Mouse (Mus musculus) ovary, postnatal 14 days (tissue): ENCODE results near the gene Znhit3.

Experiments
- DNase-seq: peaks from one replicate; pipeline ENCODE4 v3.0.0; 2022; ENCODE audit warnings: low spot score

The Znhit3 gene

DNA sequence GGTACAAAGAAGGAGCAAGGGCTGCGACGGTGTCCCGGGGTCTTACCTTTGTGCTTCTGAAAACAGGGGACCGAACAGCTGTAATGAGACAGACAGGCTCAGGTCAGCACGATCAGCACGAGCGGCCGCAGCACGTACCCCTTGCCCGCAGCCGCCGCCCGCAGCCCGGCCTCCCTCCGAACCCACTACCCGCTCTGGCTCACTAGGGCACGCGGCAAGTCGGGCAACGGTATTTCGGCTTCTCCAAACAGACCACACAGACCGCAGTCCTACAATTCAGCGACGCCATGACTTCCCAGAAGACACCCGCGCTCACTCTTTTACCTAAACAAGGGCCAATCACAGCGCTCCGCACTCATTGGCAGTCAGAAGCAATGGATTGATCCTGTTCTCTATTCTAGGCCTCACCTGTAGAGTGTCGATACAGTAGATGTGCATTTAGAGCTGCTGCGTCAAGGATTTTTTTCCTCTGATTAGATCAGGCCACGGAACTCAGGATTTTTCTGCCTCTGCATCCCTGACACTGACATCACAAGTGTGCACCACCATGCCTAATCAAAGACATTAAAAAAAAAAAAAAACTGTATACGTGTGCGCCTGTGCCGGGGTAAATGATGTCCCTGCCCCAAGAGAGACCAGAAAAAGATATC lies at the start of gene Znhit3:
TSS of gene Znhit3 (minus strand) at position 314 of the 650 bp plus-strand sequence.
- peak; percentile 72 for DNase-seq

DNA sequence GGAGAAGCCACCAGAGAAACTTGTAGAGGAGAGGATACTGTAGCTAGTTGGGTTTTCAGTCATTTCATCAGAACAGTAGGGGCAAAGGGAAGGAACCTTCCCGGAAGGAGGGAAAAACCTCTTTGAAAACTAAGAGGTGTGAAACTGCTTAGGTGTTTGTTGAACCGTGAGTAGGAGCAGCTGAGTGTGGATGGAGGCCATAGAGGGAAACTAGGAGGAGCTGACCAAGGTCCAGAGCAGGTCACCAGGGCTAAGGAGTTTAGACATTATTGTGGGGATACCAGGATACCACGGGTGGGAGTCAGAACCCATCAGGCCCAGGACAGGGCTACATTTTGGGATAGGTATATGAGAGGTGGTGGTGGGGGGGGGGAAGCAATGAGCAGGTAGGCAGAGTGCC lies 47.4 kb upstream of the Znhit3 start:
- no peak for DNase-seq

DNA sequence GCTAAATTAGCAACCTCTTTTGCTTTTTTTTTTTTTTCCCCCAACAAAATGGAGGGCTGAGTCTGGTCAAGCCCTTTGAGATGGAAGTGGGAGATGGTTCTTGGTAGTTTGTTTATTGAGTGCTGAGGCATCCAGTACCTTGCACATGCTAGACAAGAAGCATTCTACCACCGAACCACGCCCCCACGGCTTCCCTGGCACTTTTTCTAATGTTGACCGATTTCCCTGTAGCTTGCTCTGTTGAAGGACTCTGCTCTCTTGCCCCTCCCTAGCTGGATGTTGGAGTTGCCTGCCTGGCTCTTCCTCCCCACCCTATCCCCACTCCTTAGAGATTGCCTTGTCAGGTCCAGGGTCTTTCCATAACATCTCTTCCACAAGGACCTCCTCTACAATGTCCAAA lies 46.4 kb upstream of the Znhit3 start:
- DNase-seq = no peak

DNA sequence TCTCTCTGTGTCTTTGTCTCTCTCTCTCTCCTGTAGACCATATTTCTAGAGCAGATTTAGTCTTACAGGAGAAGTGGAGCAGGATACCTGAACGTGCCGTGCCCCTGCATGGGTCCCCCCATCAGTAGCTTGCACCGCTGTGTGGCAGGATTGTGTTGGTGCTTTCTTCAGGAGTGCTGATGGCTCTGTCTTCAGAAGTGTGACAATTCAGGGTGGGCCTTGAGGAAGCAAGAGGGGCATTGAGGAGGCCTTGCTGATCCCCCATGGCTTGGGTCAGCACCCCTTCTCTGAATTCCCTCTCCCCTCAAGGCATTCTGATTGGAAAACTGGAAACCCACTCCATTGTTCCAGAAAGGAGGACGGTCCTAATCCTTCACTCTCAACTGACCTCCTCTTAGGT lies 45.4 kb upstream of the Znhit3 start:
- DNase-seq = no peak

DNA sequence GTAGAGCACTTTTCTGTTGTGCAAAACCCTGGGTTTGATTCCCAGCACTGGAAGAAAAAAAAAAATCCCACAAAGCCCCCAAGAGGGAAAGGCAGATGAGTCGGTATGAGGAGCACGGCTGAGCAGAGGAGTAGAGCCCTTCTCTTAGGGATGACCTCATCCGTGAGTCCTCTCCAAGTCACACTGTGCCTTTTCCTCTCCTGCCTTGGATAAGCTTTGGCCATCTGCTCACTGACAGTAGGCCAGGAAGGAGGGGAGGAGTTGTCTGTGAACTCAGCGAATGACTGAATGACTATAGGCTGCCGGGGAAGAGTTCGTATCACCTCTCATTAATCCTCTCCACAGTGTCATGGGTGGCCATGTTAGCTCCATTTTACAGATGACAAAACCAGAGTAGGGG lies 44.6 kb upstream of the Znhit3 start:
- no peak for DNase-seq

DNA sequence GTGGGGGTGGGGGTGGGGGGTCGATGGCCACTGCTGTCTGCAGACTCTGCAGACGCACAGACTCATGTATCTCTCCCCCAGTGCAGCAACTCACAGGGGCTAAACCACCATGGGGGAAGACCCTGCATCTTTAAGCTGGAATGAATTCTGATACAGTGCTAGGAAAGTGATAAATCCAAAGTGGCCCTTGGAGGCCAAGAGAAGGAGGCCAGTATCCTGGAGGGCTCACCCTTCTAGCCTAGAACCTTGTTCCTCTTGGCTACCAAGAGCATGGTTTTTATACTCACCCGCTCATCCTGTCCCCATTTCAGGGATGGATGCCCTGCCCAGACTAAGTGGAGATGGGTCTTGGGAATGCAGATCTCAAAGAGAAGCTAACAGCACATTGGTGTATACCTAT lies 44.1 kb upstream of the Znhit3 start:
- no peak for DNase-seq

DNA sequence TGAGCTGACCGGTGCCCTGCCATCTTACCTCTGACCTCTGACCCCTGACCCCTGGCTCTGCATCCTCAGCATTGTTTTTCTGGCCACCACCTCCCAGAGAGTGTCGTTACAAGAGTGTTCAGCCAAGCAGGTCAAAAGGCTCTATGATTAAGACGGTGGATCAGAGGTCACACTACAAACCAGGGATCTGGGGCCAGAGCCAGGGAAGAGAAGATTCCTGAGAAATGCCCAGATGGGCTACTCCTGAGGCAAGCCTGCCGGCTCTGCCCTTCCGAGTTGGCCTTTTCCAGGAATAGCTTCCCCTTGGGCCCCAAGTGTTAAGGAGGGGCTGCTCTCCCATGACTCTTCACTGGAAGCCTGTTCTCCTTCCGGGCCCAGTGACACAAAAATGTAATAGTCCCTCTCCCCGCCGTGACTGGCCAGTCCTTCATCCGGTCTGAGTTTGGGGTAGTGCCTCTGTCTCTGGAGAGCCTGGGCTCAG lies 43.6 kb upstream of the Znhit3 start:
- DNase-seq = no peak

DNA sequence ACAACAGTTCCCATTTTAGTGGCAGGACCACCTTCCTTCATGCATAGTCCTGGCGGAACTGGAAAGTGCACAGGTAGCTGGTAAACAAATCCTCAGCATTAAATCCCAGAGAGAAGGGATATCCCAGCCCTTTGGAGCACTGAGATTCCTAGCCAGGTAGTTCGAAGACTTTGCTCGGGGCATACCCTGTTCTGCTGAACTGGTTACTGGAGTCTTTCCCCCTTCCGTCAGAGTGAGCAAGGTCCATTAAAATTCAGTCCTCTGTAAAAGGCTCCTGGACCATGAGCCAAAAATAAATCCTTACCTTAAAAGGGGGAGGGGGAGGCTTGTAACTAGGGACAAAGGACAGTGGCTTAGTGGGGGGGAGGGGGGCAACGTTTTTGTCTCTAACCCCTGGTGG lies 43.0 kb upstream of the Znhit3 start:
- no peak for DNase-seq

DNA sequence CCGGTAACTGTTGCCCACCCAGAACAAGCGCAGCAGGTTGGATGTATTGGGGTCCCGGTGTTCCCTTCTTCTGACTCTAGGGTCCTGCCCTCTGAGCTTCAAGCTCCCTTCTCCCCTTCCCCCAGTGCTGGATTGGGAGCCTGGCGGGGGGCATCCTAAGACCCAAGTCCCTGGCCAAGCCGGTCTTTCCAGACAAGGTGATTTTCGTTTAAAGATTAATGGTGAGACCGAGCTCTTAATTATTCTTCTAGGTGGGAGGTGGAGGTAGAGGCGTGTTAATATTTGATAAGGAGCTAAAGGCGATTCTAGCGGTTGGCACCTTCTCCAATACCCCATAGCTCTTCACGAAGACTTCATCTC lies 42.1 kb upstream of the Znhit3 start:
- DNase-seq = no peak

DNA sequence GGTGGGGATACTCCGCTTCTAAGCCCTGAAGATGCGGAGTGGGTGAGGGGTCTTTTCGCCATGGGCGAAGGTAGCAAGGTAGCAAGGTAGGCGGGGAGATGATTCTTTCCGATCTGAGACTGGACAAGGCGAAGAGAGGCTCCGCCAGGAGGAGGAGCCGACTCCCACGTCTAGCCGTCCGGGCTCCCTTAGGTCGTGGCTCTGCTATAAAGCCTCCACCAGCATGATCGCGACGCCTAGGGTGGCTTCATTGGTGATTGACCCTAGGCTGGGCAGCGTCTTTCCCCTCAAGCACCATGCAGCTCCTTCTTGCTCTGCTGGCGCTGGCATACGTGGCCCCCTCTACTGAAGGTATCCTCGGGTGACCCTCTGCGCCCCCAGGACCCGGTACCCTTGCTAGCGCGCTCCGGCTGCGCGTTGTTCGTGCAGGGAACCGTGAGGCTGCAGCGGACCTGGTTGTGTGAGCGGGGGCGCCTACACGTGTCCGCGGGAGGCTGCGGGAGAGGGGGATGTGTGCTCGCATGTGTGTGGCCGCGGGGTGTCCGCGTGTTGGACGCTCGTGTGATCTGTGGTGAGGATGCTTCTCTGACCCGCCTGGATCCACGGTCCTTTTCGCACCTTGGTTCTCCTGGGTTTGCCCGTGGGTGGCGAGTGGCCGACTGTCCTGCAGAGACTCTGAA lies 41.6 kb upstream of the Znhit3 start, which contains the start of gene Car4:
TSS of gene Car4 (plus strand) at position 196 of the 680 bp plus-strand sequence.
- DNase-seq = no peak

DNA sequence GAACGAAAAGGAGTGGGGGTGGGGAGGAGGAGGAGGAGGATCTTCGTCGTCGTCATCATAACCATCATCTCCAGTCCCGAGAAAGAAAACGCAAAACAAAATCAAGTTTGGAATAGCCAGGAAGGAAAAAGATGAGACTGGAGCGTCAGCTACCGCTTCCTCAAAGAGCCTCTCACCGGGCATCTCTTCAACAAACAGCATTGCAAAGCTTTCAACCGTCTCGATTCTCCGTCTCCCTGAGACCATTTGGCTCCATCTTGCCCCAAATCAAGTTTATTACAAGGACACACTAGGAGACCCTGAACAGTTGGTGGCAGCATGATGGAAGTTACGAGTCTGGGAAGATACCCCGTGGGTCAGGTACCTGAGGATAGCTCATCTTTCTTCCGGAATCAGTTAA lies 41.0 kb upstream of the Znhit3 start:
- no peak for DNase-seq

DNA sequence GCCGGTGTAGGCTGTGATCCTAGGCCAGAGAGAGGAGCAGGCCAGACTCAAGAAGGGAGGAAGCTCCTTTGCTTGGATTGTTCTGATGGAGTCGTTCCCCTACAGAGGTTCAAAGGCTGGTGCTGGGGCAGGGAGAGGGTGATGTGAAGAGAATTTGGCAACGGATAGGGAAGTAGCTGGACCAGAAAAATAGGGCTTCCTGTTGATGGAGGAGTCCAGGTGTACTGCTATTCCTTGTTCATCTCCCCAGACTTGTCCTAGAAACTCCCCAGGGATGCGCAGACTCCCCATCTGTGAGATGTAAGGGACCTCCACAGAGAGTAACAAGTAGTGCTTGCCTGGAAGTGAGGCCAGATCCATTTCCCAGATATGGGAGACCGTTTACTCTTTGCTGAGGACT lies 40.2 kb upstream of the Znhit3 start:
- no peak for DNase-seq

DNA sequence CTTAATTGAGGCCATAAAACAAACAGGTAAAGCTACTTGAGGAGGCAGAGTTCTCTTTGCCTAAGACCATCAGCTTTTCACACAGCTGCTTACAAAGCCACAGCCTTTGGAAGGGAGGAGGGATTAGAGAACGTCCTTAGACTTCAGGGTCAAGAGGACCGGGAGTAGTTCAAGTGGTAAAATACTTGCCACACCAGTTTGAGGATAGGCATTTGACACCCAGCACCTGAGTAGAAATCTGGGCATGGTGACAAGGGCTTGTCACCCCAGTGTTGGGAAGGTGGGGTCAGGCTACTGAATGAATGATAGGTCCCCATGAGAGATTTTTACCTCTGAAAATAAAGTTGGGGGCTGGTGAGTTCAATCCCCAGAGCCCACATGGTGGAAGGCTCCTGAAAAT lies 36.4 kb upstream of the Znhit3 start:
- no peak for DNase-seq

DNA sequence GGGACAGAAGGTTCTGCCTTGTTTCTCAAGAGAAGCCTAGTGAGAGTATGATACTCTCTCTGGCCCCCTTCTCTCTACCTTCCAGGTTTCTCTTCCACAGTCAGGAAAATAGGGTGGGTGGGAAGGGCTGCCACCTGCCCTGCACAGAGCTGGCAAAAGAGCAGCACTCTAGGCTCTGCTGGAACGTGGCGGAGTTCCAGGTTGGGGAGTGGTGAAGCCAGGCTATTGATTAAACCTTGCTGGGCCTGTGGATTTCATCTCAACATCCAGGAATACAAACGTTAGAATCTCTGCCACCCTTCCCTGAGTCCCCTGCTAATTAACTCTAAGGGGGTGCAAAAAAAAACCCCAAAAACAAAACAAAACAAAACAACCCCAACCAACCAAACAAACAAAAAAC lies 32.4 kb upstream of the Znhit3 start:
- DNase-seq = no peak

DNA sequence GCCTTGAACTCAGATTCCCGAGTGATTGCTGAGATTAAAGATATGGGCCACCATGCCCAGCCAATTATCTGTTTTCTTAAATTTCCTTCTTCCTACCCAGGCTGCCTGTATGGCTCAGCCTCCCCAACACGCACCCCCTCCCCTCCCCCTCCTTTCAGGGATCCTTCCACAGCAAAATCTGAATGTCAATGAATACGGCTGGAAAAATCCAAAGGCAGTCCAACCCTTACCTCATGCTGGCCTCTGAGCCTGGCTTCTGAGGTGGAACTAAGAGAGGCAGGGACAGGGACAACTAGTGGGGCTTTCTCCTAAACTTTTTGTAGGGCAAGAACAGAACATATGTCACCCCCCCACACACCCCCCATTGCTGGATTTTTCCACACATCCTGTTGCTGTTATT lies 31.9 kb upstream of the Znhit3 start:
- DNase-seq = no peak

DNA sequence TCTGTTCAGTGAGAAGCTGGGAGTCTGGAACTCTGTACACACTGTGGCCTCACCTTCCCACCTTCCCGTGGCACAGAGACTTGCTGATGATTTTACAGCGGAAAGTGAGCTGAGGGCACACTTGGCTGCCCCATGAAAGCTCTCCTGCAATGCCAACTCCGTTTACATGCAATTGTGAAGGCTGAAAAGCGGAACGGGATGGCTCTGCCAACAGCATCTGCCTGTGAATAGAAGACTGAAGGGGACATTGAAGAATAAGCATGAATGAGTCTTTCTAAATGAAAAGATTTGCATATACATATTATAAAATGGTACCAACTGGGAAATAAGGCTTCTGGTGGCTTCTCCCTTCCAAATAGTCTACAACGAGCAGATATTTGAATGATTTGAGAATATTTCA lies 31.0 kb upstream of the Znhit3 start:
- no peak for DNase-seq

DNA sequence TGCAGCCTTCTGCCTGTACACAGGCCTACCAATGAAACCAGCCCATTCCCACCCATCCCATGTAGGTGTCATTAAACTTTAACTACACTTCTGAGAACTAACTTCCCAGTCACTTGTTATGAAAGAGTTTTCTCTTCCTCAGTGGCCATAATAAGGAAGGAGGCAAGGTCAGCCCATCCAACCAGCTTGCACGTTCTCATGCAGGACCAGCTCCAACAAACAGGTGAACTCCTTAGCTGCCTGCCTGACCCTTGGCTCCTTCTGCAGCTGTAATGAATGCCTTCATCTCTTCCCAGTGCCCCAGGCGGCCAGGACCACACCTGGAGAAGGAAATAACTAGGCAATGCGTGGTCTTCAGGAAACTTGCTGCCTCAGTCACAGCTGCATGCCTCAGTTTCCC lies 29.7 kb upstream of the Znhit3 start:
- DNase-seq = no peak

DNA sequence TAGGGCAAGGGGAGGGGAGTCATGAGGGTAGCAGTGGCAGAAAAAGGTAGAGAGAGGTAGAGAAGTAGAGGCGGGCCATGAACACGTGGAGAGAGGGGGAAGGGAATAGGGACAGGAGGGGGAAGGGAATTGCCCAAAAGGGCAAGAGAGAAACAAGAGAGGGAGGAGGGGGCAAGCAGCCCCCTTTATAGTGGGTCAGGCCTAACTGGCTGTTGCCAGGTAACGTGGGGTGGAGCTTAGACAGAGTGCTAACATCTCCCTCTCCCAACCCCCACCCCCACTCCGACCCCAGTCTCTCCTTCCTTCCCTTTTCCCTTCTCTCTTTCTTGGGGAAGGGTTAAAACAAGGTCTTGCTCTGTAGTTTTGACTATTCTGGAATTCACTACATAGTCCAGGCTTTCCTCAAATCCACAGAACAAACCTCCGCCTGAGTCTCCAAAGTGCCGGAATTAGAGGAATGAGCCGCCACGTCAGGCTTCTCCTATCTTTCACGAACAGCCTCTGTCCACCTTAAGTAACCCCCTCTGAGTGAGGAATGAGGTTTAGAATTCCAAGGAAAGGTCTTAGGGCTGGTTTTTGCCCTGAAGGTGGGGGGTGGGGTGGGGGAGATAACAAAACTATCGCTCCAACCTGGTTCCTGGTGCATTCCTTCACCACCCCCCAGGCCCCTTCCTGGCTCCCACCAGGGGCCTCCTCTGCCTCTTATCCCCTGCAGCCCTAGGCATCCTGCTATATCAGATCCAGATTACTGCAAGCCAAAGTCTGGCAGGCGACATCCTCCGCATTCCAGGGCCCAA lies 28.7 kb upstream of the Znhit3 start:
- no peak for DNase-seq

DNA sequence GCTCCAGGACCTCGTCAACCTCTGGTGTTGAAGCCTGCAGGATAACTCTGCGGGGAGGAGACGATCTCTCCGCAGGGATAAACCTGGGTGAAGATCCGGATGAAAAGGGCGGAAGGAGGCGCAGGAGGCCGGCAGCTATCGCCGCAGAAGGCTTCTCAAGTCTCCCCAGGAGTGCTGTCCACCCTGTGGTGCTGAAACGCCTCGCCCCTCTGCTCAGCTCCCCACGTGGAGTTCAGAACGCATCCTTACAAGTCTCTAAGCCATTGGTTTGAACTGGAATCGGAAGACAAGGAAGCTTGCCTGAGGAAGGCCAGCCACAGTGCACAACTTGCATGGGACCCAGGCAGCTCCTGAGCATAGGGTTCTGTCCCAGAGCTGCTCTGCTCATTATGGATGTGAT lies 27.8 kb upstream of the Znhit3 start:
- DNase-seq = peak; percentile 73

DNA sequence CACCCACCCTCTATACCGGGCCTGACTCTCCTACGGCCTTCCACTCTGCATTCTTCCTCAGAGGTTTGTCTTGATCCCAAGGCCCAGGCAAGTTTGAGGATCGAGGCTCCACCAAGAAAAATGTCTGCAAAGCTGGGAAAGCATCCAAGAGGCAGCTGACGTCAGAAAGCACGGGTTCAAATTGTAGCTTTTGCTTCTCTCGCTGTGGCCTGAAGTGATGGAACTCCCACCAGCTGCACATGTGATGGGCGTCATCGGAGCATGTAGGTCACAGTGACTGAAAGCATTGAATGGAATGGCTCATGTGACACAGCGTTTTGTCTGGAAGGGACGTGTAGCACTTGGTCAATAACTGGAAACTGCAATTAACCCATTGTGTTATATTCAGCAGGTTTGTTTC lies 24.0 kb upstream of the Znhit3 start:
- no peak for DNase-seq

DNA sequence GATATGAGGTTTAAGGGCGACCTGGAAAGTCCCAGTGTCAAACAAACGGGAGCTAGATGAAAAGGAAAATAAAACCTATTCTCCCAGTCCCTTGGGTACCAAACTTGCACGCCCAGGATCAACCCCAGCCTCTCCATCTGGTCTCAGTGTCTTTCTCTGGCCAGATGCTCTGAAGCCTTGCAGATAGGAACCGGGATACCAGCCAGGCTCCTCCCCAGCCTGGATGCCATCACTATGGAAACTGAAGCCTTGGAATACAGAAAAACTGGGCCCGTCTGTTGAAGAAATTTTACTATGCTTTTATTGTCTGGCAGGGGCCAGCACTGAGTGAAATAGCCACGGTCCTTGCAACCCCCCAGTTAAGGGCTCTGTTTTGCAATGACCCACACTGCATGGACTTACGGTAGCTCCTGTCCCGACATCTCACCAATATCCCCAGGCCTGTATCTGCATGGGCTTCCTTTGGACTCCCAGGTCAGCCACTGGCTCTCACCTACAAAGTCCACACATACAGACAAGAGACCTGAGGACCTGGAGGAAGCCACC lies 23.4 kb upstream of the Znhit3 start:
- no peak for DNase-seq

DNA sequence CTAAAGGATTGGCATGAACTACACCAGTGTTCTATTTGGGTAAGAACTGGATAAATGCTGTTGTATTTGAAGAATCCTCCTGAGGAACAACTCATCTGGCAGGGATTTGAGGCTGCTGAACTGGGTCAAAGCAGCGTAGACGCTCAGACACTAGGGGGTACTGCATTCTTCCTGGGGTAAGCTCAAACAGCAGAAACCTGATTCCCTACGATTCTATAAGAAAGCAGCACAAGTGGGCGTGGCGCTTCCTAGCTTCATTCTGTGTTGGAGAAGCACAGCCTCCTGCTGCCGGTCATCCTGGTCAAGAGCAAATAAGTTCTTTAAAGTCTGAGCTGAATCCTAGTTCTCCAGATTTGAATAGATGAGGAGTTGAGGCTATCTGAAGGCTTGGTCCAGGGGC lies 16.1 kb upstream of the Znhit3 start:
- no peak for DNase-seq

DNA sequence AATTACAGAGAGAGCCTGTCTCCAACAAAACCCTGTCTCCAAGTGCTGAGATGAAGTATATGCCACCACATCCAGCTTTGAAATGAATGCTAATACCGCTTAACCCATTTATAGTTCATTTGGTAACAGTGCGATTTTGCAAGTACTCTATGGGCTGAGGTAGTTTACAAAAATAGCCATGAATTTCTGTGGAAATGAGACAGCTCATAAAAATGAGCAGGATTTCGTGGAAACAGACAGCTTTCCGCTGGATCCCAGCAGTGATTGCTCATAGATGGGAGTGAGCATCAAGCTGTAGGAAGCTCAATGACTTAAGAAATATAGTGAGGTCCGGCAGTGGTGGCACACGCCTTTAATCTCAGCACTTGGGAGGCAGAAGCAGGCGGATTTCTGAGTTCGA lies 4.8 kb upstream of the Znhit3 start:
- no peak for DNase-seq
